Mouse (Mus musculus) lung, postnatal 10 days (tissue): ENCODE measurements at regions not wholly inside any gene's neighbourhood (a gene's known extent, or its start where the extent isn't known, plus 50 kb on each side); places are given as distances from the start of the nearest gene placed in this dataset.
"Not testable (repeated sequence)": the region's sequence is repeated elsewhere in the genome, so short reads cannot be mapped to it uniquely, and the experiment has no call there.

Experiments used
- DNase-seq: peaks from one replicate; pipeline ENCODE4 v3.0.0; 2021

DNA sequence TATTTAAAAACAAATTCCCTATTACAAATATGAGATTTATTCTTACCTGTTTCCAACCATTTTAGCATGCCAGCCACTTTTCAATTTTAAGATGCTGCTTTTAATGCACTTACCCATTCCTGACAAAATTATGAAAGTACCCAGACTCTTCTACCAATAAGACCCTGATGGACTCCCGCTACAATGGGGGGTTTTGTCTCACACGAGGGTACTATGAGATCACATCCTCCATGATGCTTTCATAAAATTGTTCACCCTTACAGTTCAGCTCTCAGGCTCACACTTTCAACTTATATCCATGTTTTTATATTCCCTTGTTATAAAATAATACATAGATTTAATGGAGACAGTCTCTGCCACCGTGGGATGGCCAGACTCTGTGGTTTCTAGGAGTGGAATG lies 68.1 kb upstream of the Adamts18 start:
- DNase-seq = no peak

DNA sequence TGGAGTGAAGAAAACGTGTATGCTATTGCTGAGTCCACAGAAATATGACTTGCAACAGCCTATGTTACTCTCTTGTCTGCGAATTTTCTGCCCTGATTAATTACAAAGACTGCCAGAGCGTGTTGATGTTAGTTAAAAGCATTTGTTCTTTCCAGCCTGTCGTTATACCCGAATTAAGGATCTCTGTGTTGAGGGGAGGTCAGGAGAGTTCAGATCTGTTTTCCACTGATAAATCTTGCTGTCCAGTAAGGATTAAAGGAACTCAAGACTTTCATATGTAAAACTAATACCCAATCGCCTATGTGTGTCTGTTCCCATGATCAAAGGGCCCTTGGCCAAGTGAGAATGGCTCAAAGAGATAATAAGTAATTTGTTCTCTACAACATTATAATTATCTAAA lies 68.7 kb upstream of the Adamts18 start:
- no peak for DNase-seq

DNA sequence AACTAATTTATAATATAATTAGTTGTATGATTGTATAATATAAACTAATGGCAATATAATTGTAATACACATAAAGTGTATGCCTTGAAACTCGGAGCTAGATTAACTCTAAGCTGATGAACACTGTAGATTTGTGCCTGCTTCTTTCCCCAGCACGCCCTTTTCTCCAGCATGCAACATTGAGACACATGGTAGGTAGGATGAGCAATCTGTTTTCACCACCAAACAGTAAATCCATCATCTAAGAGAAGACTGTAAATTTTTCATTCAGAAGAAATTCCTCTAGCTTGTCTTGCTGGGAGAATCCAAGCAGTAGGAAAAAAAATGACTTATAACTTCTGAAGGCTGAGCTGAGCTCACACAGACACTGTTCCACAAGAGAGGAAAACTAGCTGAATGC lies 71.8 kb upstream of the Adamts18 start:
- no peak for DNase-seq

DNA sequence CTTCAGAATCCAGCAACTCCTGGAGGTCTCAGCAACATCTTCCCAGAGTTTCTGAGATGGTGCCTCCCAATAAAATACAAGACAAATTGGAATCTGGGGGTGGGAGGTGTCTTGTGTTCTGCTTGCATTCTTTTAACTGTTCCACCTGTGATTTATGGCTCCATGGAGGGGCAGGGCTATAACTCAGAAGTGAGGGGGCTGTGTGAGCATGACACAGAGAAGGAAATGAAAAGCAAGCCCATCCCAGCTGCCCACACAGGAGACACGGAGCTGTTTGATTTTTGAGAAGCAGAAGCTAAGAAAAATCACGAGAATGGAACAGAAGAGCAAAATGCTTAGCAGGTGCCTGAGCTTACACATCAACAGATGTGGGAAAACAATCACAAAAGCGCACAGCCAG lies 74.8 kb upstream of the Adamts18 start:
- DNase-seq = no peak

DNA sequence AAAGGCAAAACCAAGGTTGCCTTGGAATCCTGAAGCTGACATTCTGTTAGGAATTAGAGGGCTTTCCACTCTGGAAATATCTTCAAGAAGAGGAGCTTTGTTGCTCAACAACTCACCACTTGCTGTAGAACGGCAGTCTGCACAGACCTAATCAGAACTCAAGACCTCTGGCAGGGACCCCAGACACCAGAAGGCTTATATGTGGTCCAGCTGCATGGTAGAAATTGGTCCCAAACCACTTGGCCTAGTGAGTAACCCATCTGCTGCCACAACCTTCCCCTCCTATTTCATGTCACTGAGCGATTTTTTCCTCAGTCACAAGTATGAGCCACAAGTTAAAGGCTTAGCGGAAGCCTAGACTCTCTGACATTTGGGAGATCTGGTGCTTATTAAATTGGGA lies 105.2 kb upstream of the Adamts18 start:
- no peak for DNase-seq

DNA sequence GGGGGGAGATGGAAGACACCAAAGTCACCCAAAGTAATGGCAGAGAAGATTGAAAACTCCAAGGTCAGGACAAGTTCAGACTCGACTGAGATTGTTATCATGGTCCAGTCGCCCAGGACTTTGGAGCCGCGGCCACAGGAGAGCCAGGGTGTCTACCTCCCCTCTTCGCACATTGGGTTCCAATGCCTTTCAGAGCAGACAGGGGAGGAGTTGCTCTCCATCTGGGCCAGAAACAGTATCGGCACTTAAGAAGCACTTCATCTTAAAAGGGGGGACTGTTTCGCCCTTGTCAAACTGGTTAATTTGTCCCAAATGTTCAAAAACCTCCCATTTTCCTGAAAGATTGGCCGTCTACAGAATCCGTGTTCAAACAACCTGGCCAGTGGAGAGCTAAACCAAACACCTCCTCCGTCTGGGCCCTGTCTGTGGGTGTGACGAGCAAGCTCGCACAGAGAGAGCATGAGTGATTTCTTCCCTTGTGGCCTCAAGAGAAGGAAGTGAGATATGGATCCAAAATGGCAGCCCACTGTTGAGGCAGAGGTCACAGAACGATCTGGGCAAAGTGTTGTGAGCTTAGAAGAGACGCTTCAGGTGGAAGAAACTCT lies 108.0 kb upstream of the Adamts18 start:
- no peak for DNase-seq

DNA sequence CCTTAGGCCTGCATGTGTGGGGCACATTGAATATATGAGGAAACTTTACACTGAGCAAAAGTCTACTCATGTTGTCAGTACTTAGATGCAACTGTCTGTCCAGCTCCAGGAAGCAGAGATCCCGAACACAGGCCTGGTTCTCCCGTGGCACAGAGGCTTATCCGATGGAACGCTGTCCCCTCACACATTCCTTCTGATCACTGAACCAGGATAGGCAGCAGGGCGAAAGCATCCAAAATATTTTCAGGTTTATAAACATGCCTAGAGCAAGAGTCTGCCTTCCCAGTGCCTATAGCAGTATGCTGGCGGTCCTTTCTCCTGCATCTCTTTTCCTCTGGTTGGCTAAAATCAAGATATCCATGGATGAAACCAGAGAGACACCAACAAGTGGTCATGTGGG lies 109.3 kb upstream of the Adamts18 start:
- no peak for DNase-seq

DNA sequence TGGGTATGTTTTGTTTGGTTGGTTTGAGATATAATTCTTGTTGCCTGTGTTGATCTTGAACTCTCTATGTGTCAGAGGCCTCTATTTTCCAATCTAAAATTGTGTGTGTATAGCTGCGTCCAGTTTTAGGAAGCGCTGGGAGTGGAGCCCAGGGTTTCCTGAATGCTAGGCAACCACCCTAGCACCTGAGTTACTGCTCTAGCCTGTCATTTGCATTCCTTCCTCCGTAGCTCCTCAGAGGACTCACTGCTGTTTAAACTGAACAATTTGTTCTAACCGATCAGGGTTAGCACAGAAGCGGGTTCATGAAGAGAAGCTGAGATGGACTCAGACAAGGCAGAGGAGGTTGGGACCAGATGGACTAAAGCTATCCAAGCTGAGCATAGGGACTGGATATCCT lies 127.3 kb upstream of the Adamts18 start:
- no peak for DNase-seq

DNA sequence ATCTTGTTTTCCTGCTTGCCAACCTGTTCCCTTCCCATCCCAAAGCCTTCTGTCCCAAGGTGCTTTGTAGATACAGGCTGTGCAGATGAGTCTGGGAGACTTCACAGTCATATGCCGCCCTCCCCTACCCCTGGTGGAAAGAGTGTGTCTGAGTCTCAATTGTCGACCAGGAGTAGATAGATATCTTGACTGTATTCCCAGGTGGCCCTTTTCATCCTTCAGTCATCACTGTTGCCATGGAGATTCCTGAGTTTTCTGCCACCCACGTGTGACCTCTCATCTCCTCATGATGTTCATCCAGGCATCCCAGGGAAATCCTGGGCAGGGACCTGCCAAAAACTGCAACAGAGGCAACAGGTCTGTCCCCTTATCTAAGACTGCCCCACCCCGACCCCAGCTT lies 128.1 kb upstream of the Adamts18 start:
- DNase-seq = no peak

DNA sequence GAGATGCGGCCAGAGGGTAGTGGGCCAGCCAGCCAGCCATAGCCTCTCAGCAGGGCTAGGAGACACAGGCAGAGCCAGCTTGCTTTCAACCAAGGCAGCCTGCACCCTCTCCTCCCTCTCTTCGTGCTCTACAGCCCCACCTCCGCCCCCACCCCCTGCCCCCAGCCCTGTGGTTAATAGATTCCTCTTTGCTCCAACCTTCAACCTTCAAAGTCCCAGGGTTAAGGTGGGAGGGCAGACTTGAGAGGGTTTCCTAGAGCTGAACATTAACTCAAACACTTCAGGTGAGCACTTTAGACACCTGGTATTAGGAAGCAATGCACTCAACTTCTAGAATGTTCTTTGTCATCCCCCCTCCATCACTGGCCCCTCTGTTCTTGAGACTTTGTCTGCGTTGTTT lies 128.5 kb upstream of the Adamts18 start:
- no peak for DNase-seq

DNA sequence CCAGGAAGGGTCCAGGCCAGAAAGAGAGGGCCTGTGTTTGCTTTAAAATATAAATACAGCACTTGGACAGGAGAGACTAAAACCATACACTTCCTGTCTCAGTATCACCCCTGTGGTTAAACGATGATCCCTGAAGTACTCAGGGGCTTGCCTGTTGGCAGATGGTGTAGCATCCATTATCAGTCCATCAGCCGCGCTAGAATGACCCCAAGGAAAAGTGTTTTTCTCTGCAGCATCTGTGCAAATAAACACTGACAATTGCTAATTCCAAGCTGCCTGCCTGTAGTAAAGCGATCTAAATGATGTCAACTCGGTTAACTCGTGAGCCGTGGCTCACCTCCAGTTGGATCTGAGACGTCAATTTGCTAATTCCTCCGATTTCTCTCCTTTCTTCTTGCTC lies 130.4 kb upstream of the Adamts18 start:
- no peak for DNase-seq

DNA sequence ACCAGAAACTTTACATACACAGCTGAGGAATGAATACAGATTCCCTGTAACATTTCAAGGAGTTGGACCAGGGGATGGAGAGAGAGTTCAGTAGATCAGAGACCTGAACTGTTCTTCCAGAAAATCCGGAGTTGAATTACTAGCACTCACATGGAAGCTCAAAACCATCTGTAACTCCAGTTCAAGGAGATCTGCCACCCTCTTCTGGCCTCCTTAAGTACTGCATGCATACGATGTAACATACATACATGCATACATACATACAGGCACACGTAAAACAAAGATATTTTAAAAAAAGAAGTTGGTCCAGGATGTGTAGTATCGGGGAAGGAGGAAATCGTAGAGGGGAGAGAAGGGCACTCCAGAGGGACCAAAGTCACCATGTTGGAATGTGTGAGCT lies 131.3 kb upstream of the Adamts18 start:
- DNase-seq = no peak

DNA sequence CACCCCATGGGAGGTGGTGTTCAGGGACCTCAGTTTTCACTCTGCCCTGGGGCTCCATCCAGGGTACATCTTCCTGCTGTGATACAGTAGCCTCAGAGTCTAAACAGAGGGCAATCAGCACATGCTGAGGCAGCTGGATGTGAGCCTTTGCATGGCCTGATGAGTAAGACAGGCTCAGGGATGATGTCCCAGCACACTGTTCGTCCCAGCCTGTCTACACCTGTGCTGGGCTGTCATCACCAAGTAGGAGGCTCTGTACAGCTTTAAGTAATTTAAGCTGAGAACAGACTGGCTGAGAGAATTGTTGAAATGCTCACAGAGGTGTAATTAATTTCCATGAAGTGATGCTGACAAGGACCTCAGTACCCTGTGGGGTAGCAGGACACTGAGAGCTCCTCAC lies 132.8 kb upstream of the Adamts18 start:
- no peak for DNase-seq

DNA sequence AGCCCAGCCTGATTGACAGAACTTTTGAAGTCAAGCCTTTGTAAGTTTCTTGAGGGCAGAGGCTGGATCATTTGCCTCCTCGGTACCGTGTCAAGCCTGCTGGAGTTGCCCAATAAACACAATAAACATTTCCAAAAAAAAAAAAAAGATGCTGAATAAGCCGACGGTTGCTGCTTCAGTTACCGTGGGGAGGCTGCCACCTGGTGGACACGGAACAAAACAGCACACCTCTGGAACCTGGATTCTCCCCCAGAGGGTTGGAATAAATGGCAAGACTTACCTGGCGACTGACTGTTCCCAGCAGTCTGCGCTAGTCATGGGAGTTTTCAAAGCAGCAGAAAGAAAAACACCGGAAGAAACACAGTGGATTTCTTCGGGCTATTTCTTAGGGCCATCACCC lies 136.3 kb upstream of the Adamts18 start:
- peak; percentile 71 for DNase-seq

DNA sequence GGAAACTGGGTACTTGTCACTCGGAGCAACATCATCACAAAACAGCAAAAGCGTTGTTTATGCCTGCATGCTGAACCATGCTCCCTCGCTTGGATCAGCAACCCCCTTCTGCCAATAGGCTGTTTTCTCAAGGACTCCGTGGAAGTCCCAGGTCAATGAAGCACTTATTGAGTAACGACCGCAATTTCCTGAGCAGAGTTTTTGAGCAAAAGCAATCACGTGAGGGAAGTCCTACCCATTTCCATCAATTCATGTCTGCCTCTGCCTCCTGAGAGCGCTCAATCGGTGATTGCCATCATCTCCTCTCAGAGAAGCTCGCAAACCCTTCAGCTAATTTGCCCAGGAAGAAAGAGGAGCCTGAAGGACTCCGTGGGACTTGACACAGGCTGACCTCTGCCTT lies 136.9 kb upstream of the Adamts18 start:
- DNase-seq = peak; percentile 6

DNA sequence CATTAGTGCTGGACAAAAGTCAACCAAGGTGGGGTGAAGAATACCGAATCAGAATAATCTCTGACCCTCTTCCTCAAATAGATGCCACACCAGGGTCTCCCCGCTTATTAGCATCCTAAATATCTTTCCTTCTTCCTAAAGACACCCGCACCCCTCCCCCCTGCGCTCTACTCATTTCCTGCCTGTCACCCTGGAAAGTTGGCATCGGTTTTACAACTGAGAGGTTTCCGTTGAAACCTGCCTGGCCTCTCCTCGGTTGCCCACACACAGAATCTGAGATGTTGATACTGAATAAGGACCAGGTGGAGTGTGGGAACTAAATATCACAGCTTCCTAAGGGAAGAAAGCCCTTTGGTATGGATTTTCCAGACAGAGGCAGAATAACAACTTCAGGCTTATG lies 137.4 kb upstream of the Adamts18 start:
- peak; percentile 44 for DNase-seq

DNA sequence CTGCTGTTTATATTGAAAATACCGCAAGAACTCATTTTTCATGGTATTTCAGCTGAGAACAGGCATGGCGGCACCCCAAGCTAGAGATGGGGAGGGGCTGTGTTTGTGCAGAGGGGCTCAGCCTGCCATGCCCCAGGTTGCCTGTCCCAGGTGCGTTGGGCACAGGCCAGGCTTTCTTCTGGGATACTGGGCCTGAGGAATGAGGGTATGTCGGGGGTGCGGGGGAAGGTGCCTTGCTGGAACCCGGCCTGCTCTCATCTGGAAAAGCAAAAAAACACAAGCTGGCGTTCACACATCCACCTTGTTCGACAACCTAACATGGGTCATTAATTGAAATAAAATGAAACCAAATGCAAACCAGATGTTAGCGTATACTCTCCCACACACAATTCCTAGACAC lies 142.2 kb upstream of the Adamts18 start:
- DNase-seq = no peak

DNA sequence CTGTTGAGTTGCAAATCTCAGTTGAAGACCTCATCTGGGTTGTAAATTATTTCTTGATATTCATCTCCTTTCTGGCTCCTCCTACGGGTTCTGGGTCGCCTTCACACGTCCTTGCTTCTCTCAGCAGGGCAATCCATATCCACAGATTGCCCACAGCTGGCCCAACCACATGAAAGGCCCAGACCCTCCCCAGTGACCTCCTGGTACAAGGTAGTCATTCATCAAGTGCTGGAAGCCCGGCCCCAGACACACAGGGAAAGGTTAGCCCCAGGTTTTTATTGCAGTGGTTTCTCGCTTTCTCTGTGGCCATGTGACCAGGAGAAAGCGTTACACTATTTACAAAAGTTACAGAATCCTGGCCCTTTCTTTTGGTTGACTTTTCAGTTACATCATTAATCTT lies 134.5 kb upstream of the Nudt7 start:
- no peak for DNase-seq

DNA sequence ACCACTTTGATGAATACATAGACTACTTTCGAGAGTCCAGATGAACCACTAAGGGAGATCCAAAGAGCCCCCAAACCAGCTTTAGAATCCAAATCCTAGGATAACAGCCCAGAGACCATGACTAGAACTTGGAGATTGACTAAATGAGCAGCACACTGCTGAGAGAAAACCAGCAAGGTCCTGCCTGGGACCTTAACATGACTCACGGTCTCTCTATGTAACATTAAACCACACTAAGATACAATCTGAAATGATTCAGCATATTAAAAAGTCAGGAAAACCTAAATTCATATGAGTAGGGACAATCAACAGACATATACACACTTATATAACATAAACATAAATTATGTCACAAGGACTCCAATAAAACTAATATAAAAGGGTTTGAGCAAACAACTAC lies 131.7 kb upstream of the Nudt7 start:
- DNase-seq = no peak

DNA sequence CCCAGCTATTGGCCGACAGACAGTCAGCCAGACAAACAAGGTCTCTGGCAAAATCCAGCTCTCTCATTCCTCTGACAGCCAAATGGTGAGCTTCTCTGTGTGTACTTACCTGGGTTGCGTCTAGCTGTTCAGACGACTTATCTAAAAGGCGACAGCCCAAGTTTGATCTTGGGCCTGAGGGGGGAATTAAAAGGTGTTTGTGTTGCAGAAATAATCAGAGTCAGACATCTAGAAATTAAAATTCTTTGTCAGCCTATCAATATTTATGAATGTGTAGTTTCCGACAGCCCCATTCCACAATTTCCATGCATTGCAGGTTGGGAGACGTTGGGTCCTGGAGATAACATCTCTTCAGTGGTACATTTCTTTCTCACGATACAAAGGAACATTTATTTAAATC lies 128.9 kb upstream of the Nudt7 start:
- DNase-seq = no peak

DNA sequence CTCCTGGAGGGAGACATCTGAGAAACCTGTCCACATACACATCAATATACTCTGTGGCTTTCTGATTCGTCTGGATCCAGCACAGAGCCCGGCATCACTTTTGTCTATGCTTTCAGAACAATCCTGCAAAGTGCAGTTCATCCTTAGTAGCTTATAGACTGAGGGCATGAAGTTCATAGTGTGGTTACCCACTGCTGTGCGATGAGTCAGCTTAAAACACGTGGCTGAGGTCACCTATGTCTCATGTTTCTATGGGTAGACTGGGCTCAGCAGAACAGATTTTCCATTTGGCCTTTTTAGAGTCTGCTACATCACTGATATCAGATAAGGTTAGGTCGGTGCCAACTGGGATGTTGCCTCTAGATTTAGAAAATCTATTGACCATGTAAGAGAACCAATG lies 126.8 kb upstream of the Nudt7 start:
- DNase-seq = no peak

DNA sequence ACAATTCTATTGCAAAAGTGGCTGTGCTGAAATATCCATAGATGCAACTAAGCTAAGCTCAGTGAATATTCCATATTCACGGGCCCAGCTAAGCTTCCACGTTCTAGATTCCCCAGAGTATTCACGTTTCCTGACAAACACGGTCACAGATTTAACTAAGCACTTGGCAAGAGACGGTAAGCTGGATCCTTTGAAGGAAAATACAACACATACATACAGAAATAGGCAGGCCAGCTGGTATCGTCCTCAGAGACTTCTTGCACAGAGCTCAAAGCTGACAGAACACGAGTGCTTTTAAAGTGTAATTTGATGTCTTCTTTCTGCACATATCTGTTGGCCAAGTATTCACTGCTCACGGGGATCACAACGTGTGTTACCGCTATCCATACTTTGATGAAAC lies 126.3 kb upstream of the Nudt7 start:
- DNase-seq = no peak

DNA sequence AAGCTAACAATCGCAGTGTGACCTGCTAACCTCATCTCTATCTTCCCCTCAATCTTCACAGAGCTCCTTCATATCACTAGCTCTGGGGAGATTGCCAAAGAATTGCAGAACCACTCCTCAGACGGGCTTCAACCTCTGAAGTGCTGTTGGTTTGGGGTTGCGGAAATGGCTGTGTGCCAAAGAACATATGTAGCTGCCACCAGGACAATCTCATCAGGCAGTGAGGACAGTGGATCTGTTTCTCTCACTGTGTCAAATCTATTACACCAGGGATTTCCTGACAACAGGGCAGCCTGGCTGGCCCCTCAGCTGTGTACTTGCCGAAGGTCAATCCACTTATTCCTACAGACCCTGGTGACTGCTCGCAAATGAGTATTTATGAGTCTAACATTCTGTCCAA lies 115.0 kb upstream of the Nudt7 start:
- DNase-seq = peak; percentile 59

DNA sequence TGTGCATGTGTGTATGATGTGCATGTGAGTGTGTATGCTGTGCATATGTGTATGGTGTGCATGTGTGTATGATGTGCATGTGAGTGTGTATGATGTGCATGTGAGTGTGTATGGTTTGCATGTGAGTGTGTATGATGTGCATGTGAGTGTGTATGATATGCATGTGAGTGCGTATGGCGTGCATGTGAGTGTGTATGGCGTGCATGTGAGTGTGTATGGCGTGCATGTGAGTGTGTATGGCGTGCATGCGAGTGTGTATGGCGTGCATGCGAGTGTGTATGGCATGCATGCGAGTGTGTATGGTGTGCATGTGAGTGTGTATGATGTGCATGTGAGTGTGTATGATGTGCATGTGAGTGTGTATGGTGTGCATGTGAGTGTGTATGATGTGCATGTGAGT lies 103.2 kb upstream of the Nudt7 start:
- not testable (repeated sequence) for DNase-seq

DNA sequence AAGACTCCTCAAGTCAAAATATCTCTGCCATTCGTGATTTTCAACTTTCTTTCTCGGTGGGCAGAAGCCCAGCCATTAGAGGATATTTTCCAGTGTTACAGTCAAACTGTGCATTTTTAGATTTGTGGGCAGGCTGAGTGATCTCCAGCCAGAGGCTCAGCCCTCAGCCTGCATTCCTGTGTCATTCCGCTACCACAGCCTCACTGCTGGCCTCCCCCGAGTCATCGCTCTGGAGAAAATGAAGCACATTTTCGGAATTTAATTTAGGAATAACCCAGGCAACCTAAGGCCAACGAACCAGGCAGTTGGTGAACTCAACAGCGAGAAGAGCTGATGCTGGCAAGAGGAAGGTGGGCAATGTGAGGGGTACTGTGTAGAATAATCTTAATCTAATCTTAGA lies 80.9 kb upstream of the Nudt7 start:
- no peak for DNase-seq

DNA sequence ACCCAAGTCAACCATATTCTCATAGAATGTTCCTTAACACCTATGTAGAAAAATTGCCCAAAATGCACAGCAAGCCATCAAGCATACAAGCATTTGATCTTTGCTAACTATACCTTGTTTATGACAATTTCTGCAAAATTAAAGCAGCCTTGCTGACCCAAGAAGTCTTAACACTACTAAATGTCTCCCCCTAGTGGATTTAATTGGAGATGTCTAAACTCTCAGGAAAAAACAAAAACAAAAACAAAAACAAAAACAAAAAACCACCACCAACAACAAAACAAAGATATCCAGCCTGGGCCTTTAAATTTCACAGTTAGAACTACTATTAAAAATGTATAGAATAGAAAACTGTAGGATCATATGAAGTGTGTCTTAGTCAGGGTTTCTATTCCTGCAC lies 69.8 kb upstream of the Nudt7 start:
- no peak for DNase-seq
